Mouse (Mus musculus) limb, embryonic 15.5 days (tissue): ENCODE data around the gene Txlng. TPM values are rescaled to one million over a fixed set of nuclear protein-coding genes. Genes with fewer than 3 reads are reported as not detected.
A peak's percentile ranks its signal among the peaks of the same experiment; 100 is the strongest.
"Not testable (repeated sequence)": the region's sequence is repeated elsewhere in the genome, so short reads cannot be mapped to it uniquely, and the experiment has no call there.

Source experiments
- ATAC-seq: fragments of 200-750 bp; cut with Nextera tagmentation; 2 replicates; pipeline ENCODE4 v1.8.0; 2017; ENCODE audit warnings: low read depth, moderate TSS enrichment; ENCODE audit not compliant: insufficient number of reproducible peaks, low FRiP score, low TSS enrichment
- H3K27ac ChIP-seq: fragments of 300-500 bp; sonication (generic); 2 replicates; pipeline ENCODE4 v1.5.1; 2015; ENCODE audit warnings: moderate library complexity, mild to moderate bottlenecking, inconsistent platforms
- H3K27me3 ChIP-seq: fragments of 300-500 bp; sonication (generic); 2 replicates; pipeline ENCODE4 v1.6.1; 2015; ENCODE audit warnings: inconsistent platforms
- H3K36me3 ChIP-seq: fragments of 300-500 bp; sonication (generic); 2 replicates; pipeline ENCODE4 v1.6.1; 2015; ENCODE audit warnings: inconsistent platforms
- H3K4me1 ChIP-seq: fragments of 300-500 bp; sonication (generic); 2 replicates; pipeline ENCODE4 v1.6.1; 2015; ENCODE audit warnings: inconsistent platforms
- H3K4me2 ChIP-seq: fragments of 300-500 bp; sonication (generic); 2 replicates; pipeline ENCODE4 v1.6.1; 2015; ENCODE audit warnings: mild to moderate bottlenecking, inconsistent platforms
- H3K4me3 ChIP-seq: fragments of 300-500 bp; sonication (generic); 2 replicates; pipeline ENCODE4 v1.5.1; 2015; ENCODE audit warnings: mild to moderate bottlenecking, inconsistent platforms
- H3K9ac ChIP-seq: fragments of 300-500 bp; sonication (generic); 2 replicates; pipeline ENCODE4 v1.6.1; 2015; ENCODE audit warnings: inconsistent platforms
- H3K9me3 ChIP-seq: fragments of 300-500 bp; sonication (generic); 2 replicates; pipeline ENCODE4 v1.6.1; 2016; ENCODE audit warnings: inconsistent platforms
- WGBS: fragments of 180-500 bp; shearing (Covaris S2); methylation state at CpG from one replicate; pipeline ENCODE4 v1.1.7; 2015; 5-methylcytosine and 5-hydroxymethylcytosine counted together
- polyA plus RNA-seq: library from polyadenylated mRNA; unstranded; fragments of >200 nt; fragmentation: Nextera tagmentation; extraction: Ambion mirVana; gene quantifications from 2 replicates; pipeline ENCODE4 v1.2.1, GENCODE M21; 2015

Gene Txlng
- 11.9 and 12.7 TPM in 2 replicates for polyA plus RNA-seq

DNA sequence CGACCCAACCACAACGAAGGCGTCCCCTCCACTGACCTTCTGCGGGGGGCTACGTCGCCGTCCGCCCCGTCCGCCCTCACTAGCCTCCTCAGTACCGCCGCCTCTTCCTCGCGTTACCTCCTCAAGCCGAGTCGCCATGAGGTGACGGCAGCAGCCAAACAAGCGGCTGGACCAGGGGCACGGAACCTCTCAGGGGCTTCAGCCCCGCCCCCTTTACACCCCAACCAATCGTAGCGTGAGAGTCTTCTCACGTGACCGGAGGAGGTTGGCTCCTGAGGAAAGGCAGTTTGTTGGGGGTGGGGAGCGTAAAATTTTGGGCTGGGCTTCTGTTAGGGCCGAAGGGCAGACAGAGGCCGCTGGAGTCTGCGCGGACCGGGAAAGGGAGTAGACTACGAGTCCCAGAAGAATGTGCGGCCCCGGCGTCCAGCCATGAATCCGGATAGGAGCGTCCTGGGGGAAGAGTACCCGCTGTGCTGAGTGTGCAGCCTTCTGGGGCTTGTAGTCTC is at the start of gene Txlng:
Gene Txlng, minus strand, starts transcription at position 252 of the 506 bp plus-strand sequence.
- Histone ChIP-seq H3K36me3 (no peaks in the 10 kb centered on the region), H3K4me1 (no peaks in the 10 kb centered on the region), H3K4me2 (peak within 1 kb of the TSS; percentile 79), H3K27ac (peak within 1 kb of the TSS; percentile 59), H3K4me3 (peak within 1 kb of the TSS; percentile 57), H3K9ac (peak within 1 kb of the TSS; percentile 44; the same call in 1 of the 2 replicates), H3K27me3 (peaks cover 5% of the 10 kb centered on the region; the same call in 1 of the 2 replicates), H3K9me3 (no peaks in the 10 kb centered on the region)
- peak; percentile 100 for ATAC-seq
- 19% methylated on average over 37 of the region's 37 CpGs for WGBS

DNA sequence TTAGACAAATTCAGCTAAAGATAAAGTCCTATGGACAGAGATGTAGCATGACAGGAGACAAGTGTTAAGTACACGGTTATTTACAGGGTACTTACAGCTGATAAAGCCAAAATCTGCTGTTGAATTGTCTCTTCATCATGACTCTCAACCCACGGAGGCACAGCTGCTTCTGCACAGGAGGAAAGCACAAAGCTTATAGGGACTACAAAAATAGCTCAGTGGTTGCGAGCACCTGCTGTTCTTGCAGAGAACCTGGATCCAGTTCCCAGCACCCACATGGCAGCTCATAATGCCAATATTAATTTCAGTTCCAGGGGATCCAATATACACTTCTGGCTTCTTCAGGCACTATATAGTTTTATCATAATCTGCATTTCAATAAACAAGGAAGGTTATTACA is 49.0 kb upstream of the Txlng start:
- H3K27me3 ChIP-seq: no peaks in the 10 kb centered on the region
- H3K27ac ChIP-seq: no peak overlapping the region
- H3K9me3 ChIP-seq: no peaks in the 10 kb centered on the region
- no peak overlapping the region for H3K4me3 ChIP-seq
- ATAC-seq: no peak
- H3K4me2 ChIP-seq: no peak overlapping the region
- WGBS: 75% methylated on average over 3 of the region's 3 CpGs
- H3K9ac ChIP-seq: no peak overlapping the region
- H3K36me3 ChIP-seq: no peaks in the 10 kb centered on the region
- H3K4me1 ChIP-seq: no peaks in the 10 kb centered on the region

DNA sequence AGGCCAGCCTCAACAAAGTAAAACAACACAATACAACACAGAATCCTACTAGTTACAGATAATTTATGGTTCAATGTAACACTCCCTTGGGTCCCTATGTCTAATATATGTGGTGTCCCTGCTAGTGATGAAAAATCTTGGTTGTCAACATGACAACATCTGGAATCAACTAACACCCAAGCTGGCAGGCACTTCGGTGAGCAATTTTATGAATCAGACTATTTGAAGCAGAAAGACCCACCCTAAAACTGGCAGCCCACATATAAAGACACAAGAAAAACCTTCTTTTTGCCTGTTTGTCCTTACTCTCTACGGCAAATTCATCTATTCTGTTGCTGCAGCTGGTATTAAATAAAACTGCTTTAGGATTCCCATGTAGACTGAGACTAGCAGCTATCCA is 44.5 kb upstream of the Txlng start:
- Histone ChIP-seq H3K27me3 (no peaks in the 10 kb centered on the region), H3K4me1 (no peaks in the 10 kb centered on the region), H3K9ac (no peak overlapping the region), H3K4me3 (no peak overlapping the region), H3K36me3 (peaks cover 9% of the 10 kb centered on the region; the same call in 1 of the 2 replicates), H3K9me3 (no peaks in the 10 kb centered on the region), H3K4me2 (no peak overlapping the region), H3K27ac (no peak overlapping the region)
- WGBS: 62% methylated on average over 2 of the region's 2 CpGs
- ATAC-seq: no peak

DNA sequence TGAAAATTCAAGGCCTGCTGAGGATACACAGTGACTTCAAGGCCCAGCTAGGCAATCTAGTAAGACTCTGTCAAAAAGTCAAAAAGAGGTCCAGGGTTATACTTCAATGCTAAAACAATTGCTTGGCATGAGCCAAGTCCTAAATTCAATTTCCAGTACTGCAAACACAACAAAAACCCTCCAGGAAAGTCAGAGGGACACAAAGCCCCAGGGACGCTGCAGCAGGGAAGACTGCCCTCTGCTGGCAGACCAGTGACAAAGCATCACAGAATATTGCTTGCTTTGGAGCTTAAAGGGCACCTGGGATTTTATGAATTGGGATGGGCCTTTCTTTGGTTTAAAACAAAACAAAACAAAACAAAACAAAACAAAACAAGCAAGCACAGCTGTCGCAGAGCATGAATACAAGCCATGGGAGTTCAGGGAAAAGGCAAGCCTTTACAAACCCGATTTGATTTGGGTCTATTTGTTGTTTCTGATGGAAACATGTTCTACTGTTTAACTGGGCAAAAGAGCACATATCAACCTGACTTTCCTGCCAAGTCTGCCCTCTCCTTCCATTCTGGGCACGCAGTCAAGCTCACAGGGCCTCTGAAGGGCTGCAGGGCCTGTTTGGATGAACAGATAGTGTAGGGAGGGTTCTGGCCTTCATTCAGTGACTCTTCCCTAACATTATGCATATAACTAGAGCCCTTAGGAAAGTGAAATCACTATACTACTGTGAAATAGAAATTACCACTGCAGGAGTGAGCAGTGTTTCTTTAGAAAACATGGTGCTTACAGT is 42.7 kb upstream of the Txlng start:
- no peaks in the 10 kb centered on the region for H3K4me1 ChIP-seq
- no peak overlapping the region for H3K9ac ChIP-seq
- H3K4me3 ChIP-seq: no peak overlapping the region
- H3K27me3 ChIP-seq: no peaks in the 10 kb centered on the region
- 51% methylated on average over 4 of the region's 4 CpGs for WGBS
- H3K36me3 ChIP-seq: peaks cover 13% of the 10 kb centered on the region; the same call in 1 of the 2 replicates
- ATAC-seq: no peak
- no peak overlapping the region for H3K4me2 ChIP-seq
- H3K27ac ChIP-seq: no peak overlapping the region
- H3K9me3 ChIP-seq: no peaks in the 10 kb centered on the region

DNA sequence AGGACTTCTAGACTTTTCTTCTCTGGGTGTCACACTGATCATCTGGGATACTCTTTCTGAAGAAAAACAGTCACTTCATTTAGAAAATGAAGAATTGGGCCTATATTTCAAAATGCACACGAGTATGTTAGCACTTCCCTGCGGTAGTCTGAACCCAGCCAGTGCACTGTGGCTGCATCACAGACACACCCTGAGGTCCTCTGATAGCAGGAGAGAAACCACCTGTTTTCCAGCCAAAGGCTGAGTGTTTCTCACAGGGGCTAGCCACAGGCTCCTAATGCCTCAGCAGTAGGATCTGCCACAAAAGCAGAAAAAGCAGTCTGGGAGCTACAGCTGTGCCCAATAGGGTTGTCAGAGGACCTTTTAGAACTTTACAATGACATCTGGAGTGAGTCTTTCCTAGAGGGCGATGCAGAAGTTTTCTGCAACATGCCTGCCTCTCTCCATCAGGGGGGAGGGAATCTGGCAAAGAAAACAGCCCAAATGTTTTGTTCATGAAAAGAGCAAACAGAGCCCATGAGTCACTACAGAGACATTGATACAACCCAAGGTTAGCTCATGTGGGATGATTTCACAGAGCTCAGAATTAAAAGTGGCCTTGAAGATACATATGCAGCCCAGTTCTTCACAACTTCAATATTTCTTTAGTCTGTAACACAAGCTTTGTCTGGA is 39.2 kb upstream of the Txlng start:
- no peak overlapping the region for H3K4me3 ChIP-seq
- WGBS: 75% methylated on average over 3 of the region's 3 CpGs
- no peaks in the 10 kb centered on the region for H3K4me1 ChIP-seq
- no peaks in the 10 kb centered on the region for H3K9me3 ChIP-seq
- no peak overlapping the region for H3K27ac ChIP-seq
- no peak overlapping the region for H3K9ac ChIP-seq
- no peak for ATAC-seq
- H3K4me2 ChIP-seq: no peak overlapping the region
- H3K27me3 ChIP-seq: no peaks in the 10 kb centered on the region
- peaks cover 13% of the 10 kb centered on the region; the same call in 1 of the 2 replicates for H3K36me3 ChIP-seq

DNA sequence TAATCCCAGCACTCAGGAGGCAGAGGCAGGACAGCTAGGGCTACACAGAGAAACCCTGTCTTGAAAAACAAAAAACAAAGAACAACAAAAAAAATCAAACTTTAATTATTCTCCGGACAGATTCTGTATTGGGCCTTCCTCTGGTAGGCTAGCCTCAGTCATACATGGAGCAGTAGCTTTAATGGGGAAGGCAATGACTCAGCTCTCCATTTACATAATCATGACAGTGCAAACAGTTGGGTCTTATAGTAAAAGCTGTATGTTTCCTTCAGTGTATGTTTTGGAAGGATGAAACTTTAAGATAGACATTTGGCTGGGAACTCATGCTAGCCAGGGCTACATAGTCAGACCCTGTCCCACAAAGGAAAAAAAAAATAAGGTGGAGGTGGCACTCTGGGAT is 19.4 kb upstream of the Txlng start:
- Histone ChIP-seq H3K4me3 (no peak overlapping the region), H3K4me1 (no peaks in the 10 kb centered on the region), H3K4me2 (no peak overlapping the region), H3K9ac (no peak overlapping the region), H3K9me3 (no peaks in the 10 kb centered on the region), H3K27ac (no peak overlapping the region), H3K27me3 (no peaks in the 10 kb centered on the region), H3K36me3 (no peaks in the 10 kb centered on the region)
- WGBS: 87% methylated on average over 1 of the region's 1 CpGs
- no peak for ATAC-seq

DNA sequence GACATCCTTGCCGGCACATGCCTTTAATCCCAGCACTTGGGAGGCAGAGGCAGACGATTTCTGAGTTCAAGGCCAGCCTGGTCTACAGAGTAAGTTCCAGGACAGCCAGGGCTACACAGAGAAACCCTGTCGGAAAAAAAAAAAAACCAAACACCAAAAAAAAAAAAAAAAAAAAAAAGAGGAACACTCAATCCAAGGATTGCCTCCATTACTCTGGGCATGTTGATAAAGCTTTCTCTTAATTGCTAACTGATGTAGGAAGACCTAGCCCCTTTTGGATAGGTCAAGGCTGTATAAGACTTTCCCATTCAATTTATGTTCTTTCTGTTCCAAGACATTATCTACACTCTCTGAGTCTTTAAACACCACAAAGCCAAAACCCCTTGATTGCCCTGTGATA is 16.3 kb upstream of the Txlng start:
- H3K9me3 ChIP-seq: no peaks in the 10 kb centered on the region
- no peaks in the 10 kb centered on the region for H3K4me1 ChIP-seq
- H3K27ac ChIP-seq: no peak overlapping the region
- H3K4me3 ChIP-seq: no peak overlapping the region
- WGBS: 85% methylated on average over 3 of the region's 3 CpGs
- no peak overlapping the region for H3K9ac ChIP-seq
- H3K27me3 ChIP-seq: no peaks in the 10 kb centered on the region
- H3K36me3 ChIP-seq: no peaks in the 10 kb centered on the region
- ATAC-seq: no peak
- no peak overlapping the region for H3K4me2 ChIP-seq

DNA sequence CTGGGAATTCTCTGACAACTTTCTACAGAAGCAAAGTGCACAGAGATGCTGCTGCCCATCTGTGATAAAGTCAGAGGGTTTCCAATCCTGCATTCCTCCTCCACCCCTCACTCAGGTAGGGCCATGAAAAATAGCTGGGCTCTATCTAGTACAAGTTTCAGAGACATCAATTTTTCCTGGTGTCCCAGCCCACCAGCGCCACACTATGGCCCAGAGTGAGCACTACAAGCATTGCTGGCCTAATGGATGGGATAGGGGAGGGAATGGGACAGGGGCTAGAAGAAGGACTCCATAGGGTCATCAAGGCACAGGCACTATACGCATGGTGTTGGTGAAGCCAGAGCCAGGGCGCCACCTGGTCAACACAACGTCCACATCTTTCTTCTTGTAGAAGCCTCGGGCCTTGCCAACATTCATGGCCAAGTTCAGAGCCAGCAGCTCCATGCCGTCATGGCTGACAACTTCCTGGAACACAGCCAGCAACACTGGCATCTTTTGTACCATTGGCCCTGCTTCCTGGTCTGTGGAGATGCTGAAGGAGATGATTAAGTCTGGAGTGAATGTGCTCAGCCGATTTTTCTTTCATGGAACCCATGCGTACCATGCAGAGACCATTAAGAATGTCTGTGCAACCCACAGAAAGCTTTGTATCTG is 15.3 kb upstream of the Txlng start:
- no peaks in the 10 kb centered on the region for H3K9me3 ChIP-seq
- no peak overlapping the region for H3K9ac ChIP-seq
- H3K4me3 ChIP-seq: no peak overlapping the region
- no peaks in the 10 kb centered on the region for H3K4me1 ChIP-seq
- no peaks in the 10 kb centered on the region for H3K27me3 ChIP-seq
- H3K4me2 ChIP-seq: no peak overlapping the region
- WGBS: 68% methylated on average over 8 of the region's 8 CpGs
- no peak overlapping the region for H3K27ac ChIP-seq
- no peaks in the 10 kb centered on the region for H3K36me3 ChIP-seq
- no peak for ATAC-seq

DNA sequence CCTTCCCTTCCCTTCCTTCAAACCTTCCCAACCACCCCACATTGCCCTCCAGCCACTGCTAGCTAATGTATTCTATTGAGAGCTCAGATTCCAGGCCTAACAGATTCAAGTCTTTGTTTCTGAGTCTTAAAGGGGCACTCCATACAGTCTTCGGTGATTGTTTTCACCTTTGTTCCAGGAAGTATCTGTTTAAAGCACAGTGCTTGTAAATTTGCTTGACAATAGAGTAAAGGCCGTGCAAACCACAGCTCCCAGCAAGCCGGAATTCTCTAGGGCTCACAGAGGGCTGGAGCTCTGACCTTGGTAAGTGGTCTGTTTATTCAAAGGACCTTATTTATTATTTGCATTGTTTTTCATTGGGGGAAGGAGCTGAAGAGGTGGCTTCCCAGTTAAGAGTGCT is 2.8 kb upstream of the Txlng start:
- no peaks in the 10 kb centered on the region for H3K36me3 ChIP-seq
- 55% methylated on average over 3 of the region's 3 CpGs for WGBS
- no peak overlapping the region for H3K4me3 ChIP-seq
- H3K4me1 ChIP-seq: no peaks in the 10 kb centered on the region
- H3K9ac ChIP-seq: no peak overlapping the region
- H3K27ac ChIP-seq: no peak overlapping the region
- H3K27me3 ChIP-seq: peaks cover 5% of the 10 kb centered on the region; the same call in 1 of the 2 replicates
- no peak overlapping the region for H3K4me2 ChIP-seq
- no peaks in the 10 kb centered on the region for H3K9me3 ChIP-seq
- ATAC-seq: no peak

DNA sequence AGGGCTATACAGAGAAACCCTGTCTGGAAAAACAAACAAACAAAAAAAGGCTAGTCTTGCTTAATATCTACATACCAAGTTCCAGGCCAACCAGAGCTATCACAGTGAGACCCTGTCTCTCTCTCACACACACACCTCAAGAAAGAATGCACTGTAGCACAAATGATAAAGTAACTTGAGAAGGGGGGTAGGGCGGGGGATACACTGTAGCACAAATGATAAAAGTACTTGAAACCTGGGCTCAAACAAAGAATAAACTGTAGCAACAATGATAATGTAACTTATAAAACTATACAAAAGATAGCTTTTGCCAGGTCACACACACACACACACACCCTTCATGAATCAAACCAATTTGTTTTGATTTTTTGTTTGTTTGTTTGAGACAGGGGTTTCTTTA is 2.3 kb upstream of the Txlng start:
- Histone ChIP-seq H3K9ac (no peak overlapping the region), H3K4me3 (no peak overlapping the region), H3K4me2 (no peak overlapping the region), H3K27me3 (peaks cover 5% of the 10 kb centered on the region; the same call in 1 of the 2 replicates), H3K9me3 (no peaks in the 10 kb centered on the region), H3K27ac (no peak overlapping the region), H3K4me1 (no peaks in the 10 kb centered on the region), H3K36me3 (no peaks in the 10 kb centered on the region)
- WGBS: 76% methylated on average over 1 of the region's 1 CpGs
- ATAC-seq: no peak

DNA sequence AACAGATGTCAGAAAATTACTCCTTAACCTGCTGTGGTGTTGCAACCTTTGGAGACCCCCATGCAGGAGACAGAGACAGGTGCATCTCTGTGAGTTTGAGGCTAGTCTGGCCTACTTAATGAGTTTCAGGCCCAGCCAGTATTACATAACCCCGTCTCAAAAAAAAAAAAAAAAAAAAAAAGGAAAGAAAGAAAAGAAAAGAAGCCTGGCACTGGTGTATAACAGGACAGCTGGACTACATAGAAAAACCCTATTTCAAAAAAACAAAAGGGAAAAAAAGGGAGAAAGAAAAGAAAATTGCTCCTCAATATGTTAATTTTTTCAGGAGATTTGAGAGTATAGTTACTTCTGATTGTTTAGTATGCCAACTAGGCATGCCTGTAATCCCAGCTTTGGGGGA is 1.8 kb upstream of the Txlng start:
- no peak for ATAC-seq
- no peak overlapping the region for H3K4me2 ChIP-seq
- no peaks in the 10 kb centered on the region for H3K9me3 ChIP-seq
- peaks cover 5% of the 10 kb centered on the region; the same call in 1 of the 2 replicates for H3K27me3 ChIP-seq
- H3K36me3 ChIP-seq: no peaks in the 10 kb centered on the region
- H3K4me1 ChIP-seq: no peaks in the 10 kb centered on the region
- no peak overlapping the region for H3K27ac ChIP-seq
- H3K4me3 ChIP-seq: no peak overlapping the region
- no peak overlapping the region for H3K9ac ChIP-seq
- 19% methylated on average over 1 of the region's 1 CpGs for WGBS

DNA sequence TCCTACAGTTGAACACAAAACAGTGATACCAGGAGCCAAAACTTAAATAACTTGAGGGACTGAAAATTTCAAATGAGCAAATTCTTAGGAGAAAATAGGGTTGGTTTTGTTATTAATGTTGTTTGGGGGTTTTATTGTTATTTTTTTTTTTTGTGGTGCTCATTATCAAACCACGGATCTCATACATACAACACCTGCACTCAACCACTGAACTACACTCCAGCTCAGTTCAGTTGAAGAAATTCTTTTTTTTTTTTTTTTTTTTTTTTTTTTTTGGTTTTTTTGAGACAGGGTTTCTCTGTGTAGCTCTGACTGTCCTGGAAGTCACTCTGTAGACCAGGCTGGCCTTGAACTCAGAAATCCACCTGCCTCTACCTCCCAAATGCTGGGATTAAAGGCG is 1.1 kb upstream of the Txlng start:
- H3K4me2 ChIP-seq, H3K4me3 ChIP-seq, H3K36me3 ChIP-seq, ATAC-seq, H3K9me3 ChIP-seq, H3K27ac ChIP-seq, H3K4me1 ChIP-seq, H3K9ac ChIP-seq, H3K27me3 ChIP-seq: not testable (repeated sequence)
- 70% methylated on average over 2 of the region's 2 CpGs for WGBS
